Mouse (Mus musculus): ENCODE measurements around the gene Mpped2.
A peak's percentile ranks its signal among the peaks of the same experiment; 100 is the strongest.

The Mpped2 gene

DNA sequence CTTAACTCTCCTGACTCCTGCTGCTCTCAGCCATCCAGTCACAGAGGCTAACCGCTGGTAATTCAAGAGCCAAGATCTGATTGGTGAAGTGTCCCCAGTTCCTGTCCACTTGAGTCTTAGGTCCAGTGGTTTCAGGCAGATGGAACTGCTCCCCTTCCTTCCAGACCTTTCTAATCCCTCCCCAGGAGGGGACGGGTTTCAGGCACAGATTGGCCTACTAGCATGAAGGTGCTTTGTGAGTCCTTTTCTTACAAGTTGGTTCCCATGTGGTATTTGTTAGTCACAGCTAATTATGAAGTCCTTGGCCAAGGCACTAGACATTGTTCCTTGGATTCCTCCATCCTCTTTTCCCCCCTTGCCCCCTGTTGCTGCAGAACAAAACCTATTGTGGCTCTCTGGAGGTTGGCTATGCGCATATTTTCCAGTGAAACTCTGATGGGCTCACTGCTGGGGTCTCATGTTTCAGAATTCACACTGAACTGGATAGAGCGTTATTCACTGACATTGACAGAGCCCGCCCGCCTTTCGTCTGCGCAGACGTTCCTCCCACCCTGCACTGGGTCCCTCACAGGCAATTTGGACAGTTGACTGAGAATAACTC is 163.4 kb downstream of the Mpped2 start:
- peak; percentile 31 for DNase-seq (ENCODE audit: low spot score)

DNA sequence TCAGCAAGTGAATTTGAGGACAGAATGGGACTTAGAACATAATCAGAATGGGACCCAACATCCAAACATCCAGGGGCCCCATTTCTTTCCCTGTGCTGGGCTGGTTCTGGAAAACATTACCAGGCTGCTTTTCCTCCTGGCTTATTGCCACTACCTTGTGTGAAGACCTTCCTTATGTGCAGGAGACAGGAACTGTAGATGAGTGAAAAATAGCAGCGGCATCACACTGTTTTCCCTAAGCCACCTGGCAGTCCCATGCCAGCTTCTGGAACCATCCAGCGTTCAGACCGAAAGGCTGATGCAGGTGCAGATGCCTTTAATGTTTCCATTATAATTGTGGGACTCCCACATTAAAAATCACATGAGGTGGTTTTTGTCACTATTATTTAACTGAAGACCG is 164.2 kb downstream of the Mpped2 start:
- DNase-seq (ENCODE audit: low spot score): no peak

DNA sequence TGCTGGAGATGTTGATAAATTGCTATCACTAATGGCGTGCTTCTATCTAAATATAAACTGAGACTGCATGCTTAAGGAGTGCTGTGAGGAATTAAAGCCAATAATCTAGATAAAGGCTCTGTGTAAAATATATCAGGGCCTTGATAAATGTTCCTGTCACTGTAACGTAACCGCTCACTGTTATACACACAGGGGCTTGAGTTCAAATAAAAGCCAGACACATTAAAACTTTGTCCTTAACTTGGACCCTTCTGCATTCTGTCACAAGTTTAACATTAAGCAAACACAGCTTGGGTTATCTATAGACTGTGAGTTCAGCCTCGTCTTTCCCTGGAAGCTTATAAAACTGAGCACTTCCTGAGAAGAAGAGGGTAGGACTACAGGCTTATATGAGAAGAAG is 164.6 kb downstream of the Mpped2 start:
- no peak for DNase-seq (ENCODE audit: low spot score)

DNA sequence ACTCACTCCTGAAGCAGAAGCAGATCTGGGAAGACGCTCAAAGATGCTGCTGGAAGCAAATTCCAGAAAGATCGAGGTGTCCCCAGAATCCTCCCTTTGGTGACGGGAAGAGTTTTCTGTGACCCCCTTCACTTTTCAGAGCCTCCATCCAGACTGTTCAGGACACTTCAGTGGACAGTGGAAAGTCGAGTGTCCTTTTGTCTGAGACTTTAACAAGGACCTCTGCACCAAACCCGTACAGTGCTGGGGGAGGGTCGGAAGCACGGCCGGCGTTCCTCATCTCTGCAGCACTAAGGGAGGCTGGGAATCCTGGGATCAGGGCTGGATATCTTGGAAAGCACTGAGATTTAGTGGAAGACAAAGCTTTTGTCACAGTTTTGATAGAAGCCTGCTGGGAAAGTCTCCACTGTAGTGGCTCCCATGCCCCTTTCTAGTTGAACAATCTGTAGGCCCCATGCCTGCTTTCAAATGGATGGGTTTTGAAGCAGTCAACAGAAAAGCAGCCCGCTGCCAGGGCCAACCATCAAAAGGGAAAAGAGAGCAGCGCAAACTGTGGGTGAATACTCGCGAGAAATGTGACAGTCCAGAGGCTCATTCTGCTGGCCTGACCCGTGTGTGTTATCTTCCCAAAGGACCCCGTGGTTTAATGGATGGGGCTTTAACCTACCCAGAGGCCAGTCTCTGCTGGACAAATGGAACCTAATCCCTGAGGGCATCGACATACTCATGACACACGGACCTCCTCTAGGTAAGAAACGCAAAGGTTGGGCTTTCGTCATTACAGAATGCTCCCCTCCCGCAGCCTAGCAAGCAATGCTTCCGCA is 168.0 kb downstream of the Mpped2 start:
- peak; percentile 11 for DNase-seq (ENCODE audit: low spot score)

GRCm38 (mm10) chr2:106863050-106863653 is 170.1 kb downstream of the Mpped2 start:
- no peak for DNase-seq (ENCODE audit: low spot score)

GRCm38 (mm10) chr2:106865148-106865786 is 172.2 kb downstream of the Mpped2 start:
- DNase-seq (ENCODE audit: low spot score): no peak

- no peak for DNase-seq (ENCODE audit: low spot score)
These were observed 173.2 kb downstream of the Mpped2 start for GRCm38 (mm10) chr2:106866303-106866702.

DNA sequence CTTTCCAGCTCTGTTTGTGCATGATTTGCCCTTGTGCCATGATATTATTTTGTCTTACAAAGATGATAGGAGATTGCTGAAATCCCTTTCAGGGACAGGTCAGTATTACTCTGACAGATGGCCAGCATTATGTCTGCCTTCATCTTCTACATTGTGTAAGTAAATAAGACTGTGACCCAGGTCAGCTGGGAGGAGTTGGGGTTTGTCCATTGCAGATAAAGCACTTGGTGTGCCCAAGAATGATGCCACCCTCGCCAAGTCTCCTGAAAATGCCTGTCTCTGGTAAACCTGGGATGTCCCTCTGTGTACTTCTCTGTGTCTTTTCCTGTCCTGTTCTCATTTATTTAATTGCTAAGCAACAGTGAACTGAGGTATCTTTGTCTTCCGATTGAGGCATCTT is 177.8 kb downstream of the Mpped2 start:
- no peak for DNase-seq (ENCODE audit: low spot score)

DNA sequence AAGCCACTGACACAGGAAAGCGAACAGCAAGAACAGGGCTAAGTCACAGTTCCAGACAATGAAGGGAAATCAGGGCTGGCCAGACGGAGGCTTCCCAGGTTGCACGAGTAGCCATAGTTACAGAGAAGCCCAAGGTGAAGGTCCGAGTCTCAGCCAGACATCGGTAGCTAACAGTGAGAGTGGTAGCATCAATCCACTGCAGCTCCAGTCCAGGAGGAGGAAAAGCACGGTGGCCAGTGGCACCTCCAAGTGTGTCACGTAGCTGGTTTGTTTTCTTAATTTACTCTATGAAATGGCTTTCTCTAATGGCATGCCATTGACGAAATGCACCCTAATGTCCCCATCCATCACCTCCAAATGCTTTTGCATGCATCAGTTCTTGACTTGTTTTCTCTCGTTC is 180.1 kb downstream of the Mpped2 start:
- DNase-seq (ENCODE audit: low spot score): no peak

GRCm38 (mm10) chr2:106883390-106883789 is 190.3 kb downstream of the Mpped2 start:
- no peak for DNase-seq (ENCODE audit: low spot score)

DNA sequence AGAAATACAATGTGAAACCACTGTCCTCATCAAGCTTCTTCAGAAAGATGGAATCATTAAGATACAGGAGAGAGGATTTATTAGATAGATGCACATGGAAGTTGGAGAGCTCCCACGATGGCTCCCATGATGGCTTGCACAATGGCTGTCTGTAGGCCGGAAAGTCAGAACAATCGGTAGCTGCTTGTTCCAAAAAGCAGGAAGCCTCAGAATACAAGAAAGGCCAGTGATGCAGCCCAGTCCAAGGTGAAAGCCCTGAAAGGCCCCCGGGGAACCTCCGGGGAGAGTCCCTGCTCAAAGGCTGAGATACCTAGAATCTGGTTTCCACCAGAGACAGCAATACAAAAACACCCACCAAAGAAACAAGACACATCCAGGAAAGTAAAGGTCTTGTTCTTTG is 195.1 kb downstream of the Mpped2 start:
- DNase-seq (ENCODE audit: low spot score): no peak

- DNase-seq (ENCODE audit: low spot score): no peak
These were observed 196.4 kb downstream of the Mpped2 start for GRCm38 (mm10) chr2:106889297-106890000.

GRCm38 (mm10) chr2:106893376-106893775 is 200.3 kb downstream of the Mpped2 start:
- no peak for DNase-seq (ENCODE audit: low spot score)

- peak; percentile 68 for DNase-seq (ENCODE audit: low spot score)
These were observed 202.4 kb downstream of the Mpped2 start for GRCm38 (mm10) chr2:106895326-106896023.

GRCm38 (mm10) chr2:106896024-106896384 is 202.9 kb downstream of the Mpped2 start:
- DNase-seq (ENCODE audit: low spot score): peak; percentile 20

GRCm38 (mm10) chr2:106911951-106912480 is 218.9 kb downstream of the Mpped2 start:
- DNase-seq (ENCODE audit: low spot score): no peak
